Mouse (Mus musculus) duodenum, adult 2 months (tissue): ENCODE results near the gene Oasl1. TPM values are rescaled to one million over a fixed set of nuclear protein-coding genes. Genes with fewer than 3 reads are reported as not detected.

Experiments
- polyA plus RNA-seq: library from polyadenylated mRNA; depleted of rRNA; stranded (reverse); fragments of >200 nt; gene quantifications from 2 replicates; pipeline ENCODE4 v1.2.3, GENCODE M21; 2012; ENCODE audit warnings: low replicate concordance; rRNA removed

The Oasl1 gene
- polyA plus RNA-seq, result 61.4 and 170 TPM in 2 replicates

DNA sequence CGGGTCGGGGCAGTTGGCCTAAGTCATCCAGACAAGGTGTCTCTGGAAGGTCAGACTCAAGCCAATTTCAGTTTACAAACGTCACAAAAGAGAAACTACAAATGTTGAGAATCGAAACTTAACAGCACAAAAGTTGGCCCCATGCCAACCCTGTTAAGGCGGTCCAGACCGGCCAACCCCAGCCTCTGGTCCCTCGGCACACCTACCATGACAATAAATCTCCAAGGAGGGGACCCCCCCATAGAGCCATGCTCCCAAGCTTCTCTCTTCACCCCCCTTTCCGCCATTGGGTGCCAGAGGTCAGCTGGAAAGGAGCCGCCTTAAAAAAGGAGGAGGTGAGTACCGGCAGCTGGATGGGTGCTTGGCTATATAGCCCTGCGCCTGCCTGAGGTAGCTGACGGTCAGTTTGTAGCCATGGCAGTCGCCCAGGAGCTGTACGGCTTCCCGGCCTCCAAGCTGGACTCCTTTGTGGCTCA, at the start of gene Oasl1:
Gene Oasl1, plus strand, starts transcription at position 243 of the 476 bp plus-strand sequence.

DNA sequence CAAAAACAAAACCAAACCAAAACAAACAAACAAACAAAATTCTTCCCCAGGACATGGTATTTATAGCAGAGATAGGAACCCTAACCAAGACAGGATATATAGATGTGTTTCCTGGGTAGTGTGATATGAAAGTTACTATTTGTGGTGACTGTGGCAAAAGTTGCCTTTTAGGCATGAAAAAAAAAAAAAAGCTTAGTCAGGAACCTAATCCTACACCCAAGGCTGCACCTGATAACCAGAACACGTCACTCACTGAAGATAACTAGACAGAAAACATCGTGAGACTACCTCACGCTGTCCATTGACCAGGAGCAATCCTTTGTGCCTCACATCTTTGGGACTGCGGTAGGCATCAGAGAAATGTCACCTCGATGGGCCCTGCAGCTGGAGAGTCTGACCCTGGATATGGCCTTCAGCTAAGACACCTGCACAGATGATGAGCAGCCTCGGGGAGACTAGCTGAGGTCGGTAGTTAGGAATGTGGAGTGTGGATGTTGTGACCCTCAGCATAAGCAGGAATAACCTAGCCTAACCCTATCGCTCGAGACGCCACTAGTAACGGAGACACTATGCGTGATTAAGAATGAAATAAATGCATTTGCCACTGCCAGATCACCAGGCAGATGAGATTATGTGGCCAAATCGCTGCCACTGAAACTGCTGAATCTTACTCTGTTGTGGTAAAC, 26.2 kb upstream of the Oasl1 start, which contains the start of gene Oasl2:
Gene Oasl2, plus strand, starts transcription at position 249 of the 686 bp plus-strand sequence.

DNA sequence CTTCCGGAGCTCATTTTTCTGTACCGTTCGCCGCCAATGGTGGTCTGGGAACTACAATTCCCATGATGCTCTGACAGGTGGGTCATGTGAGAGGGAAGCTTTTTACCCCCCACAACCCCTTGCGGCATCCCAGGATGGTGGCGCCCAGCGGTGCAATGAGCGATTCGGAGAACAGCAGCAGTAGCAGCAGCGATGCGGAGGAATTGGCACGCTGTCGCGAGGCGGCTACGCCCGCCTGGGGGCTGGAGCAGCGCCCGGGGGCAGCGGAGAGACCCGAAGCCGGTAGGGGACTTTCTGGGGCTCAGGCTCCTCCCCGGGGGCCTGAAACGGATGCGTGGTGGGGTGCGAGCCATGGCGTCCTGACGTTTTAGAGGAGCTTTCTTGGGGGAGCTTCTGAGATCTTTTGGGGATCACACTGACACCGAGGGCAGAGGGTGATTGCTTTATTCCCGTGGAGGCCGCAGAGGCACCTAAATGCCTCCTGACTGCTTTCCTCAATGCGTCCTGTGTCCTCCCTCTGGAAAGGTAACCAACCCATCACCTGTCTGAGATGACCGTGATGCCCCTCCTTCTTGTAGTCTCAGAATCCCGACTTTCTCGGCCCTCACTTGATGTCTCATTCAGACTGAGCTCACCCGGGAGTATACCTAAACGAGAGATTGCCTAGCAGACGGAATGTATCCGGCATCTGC, 19.2 kb downstream of the Oasl1 start, which contains the start of gene 2210016L21Rik:
Gene 2210016L21Rik, plus strand, starts transcription at position 85 of the 692 bp plus-strand sequence.

DNA sequence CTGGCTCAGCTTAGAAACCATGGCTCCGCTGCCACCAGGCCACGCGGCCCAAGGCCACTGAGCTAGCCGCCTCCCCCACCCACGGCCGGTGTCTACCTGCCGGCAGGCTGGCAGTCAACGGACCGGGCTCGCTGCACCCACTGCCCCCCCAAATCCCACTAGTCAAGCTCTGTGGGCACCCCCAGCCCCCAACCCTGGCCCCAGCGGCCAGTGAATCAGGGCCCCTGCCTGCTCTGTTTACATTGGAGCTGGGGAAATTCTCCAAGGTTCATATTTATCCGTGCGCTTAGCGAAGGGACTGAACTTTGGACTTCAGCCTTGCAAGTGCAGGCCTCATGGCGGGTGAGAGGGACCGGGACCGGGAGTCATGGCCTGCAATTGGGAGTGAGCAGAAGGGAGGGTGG, 47.8 kb downstream of the Oasl1 start, which contains the start of gene Hnf1a:
Gene Hnf1a, minus strand, starts transcription at position 271 of the 404 bp plus-strand sequence.

Other genes starting within 250 kb of the Oasl1 start
- 141 and 243 TPM in 2 replicates for gene Gltp, start 232.3 kb upstream of the Oasl1 start, polyA plus RNA-seq
- 2.9 and 7.1 TPM in 2 replicates for gene Tchp, start 215.5 kb upstream of the Oasl1 start, polyA plus RNA-seq
- gene Ankrd13a, start 148.6 kb upstream of the Oasl1 start, polyA plus RNA-seq, result 77.4 and 78.8 TPM in 2 replicates
- 14.0 and 21.1 TPM in 2 replicates for gene Git2, start 147.7 kb upstream of the Oasl1 start, polyA plus RNA-seq
- gene 1500011B03Rik, start 99.8 kb upstream of the Oasl1 start, polyA plus RNA-seq, result 4.2 and 11.5 TPM in 2 replicates
- gene 4930519G04Rik, start 69.6 kb upstream of the Oasl1 start, polyA plus RNA-seq, result not detected in 2 replicates
- gene Gm9936, start 64.6 kb upstream of the Oasl1 start, polyA plus RNA-seq, result not detected in 2 replicates
- 7.4 and 29.4 TPM in 2 replicates for gene Oasl2, start 26.3 kb upstream of the Oasl1 start, polyA plus RNA-seq
- 8.0 and 12.2 TPM in 2 replicates for gene 2210016L21Rik, start 18.9 kb downstream of the Oasl1 start, polyA plus RNA-seq
- 27.0 and 31.0 TPM in 2 replicates for gene Hnf1a, start 47.9 kb downstream of the Oasl1 start, polyA plus RNA-seq
- 55.0 and 82.5 TPM in 2 replicates for gene Sppl3, start 87.9 kb downstream of the Oasl1 start, polyA plus RNA-seq
- gene Gm10401, start 175.1 kb downstream of the Oasl1 start, polyA plus RNA-seq, result not detected in 2 replicates
- 108 and 115 TPM in 2 replicates for gene Acads, start 196.1 kb downstream of the Oasl1 start, polyA plus RNA-seq
- gene Unc119b, start 211.7 kb downstream of the Oasl1 start, polyA plus RNA-seq, result 22.9 and 24.4 TPM in 2 replicates
- gene Mlec, start 234.9 kb downstream of the Oasl1 start, polyA plus RNA-seq, result 79.9 and 88.7 TPM in 2 replicates